Mouse (Mus musculus): ENCODE data around the gene Chsy1. TPM values are rescaled to one million over a fixed set of nuclear protein-coding genes. Genes with fewer than 3 reads are reported as not detected.

The Chsy1 gene
- total RNA-seq, 2 experiments from 2014 or later = 3.4 to 3.8 TPM

DNA sequence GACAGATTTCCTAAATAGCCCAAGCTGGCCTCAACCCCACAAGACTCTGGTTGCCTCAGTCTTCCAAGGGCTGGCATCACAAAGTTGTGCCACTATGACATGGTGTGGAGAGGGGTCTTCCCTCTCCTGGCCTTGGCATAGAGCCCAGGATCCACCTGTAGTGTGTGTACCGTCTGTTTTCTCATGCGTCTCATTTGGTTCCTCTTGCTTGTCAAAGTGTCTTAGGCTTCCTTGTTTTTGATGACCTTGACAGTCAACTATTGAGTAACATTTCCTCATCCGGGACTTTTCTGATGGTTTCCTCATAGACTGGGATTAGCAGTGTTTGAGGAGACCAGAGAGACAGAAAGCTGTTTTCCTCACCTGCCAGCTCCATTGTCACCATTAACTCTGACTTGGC, 30.8 kb downstream of the Chsy1 start:
- no peak for DNase-seq

GRCm38 (mm10) chr7:66140923-66141570, 31.7 kb downstream of the Chsy1 start:
- DNase-seq = peak; percentile 30

- no peak for DNase-seq
These were observed 33.2 kb downstream of the Chsy1 start for GRCm38 (mm10) chr7:66142514-66142913.

DNA sequence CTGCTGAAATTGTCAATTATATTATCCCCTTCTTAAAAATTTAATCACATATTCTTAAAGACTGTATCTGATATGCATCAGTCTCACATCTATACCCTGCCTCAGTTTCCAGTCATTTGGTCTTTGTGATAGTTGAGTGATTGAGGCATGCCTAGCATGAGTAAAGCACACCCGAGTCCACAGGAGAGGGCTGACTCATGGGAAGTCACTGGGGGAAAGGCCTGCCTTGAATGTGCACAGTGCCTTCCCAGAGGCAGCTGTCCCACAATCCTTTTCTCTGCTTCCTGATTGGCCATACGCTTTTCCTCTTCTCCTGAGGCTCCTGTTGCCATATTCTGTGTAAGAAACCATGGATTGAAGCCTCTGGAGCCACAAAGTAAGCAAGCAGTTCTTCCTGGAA, 35.2 kb downstream of the Chsy1 start:
- DNase-seq = no peak

GRCm38 (mm10) chr7:66147156-66147555, 37.8 kb downstream of the Chsy1 start:
- no peak for DNase-seq

DNA sequence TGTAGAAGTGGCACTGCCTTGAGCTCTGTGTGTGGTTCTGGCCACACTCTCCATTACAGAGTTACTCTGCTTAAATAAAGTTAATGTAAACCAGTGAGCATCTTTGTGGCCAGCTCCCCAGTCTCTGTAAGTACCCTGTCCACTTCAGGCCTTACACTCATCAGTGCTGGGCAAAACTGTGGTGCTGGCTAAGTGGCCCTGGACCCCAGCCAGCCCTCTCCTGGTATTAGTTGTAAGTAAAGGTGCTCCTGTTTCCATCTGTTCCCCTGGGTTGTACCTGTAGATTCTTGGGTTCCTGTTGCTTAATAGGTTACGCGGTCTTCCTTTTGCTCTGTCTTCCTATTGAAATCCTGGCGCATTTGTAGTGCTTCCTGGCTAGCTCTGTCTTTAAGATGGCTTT, 38.5 kb downstream of the Chsy1 start:
- no peak for DNase-seq

- no peak for DNase-seq
These were observed 40.2 kb downstream of the Chsy1 start for GRCm38 (mm10) chr7:66149506-66149905.

DNA sequence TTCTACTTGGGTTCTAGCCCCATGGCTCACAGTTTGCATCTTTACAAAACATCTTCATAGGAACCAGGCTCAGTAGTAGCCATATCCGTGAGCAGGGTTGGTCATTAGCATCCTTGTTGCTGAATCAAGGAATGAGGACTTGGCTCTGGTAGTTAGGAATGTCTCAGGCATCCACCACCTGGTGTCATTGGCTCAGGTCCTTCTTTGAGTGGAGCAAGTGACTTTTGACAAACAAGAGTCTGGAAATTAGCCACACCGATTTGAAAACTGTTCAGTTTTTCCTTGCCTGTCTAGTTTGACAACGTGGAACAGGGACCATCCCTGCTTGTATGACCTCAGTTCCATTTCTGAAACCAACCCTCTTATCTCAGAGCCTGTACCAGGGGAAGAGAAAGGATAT, 41.1 kb downstream of the Chsy1 start:
- DNase-seq = no peak

DNA sequence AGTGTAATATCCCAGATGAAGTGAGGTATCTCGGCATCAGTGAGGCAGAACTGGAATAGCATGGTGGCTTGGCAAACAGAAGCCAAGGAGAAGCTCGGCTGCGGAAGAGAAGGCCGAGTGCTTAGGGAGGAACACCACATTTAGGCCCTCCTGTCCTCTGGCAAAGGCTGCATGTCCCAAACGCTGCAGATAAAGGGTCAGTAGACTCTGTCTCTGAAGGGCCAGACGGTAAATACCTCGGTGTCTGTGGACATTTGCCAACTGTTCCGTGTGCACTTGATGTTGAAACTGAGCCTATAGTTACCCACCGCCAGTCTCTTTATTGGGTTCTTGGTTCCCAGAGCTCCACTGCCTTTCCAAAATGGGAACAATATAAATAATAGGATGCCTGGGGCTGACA, 48.1 kb downstream of the Chsy1 start:
- no peak for DNase-seq

GRCm38 (mm10) chr7:66157861-66158415, 48.6 kb downstream of the Chsy1 start:
- no peak for DNase-seq

DNA sequence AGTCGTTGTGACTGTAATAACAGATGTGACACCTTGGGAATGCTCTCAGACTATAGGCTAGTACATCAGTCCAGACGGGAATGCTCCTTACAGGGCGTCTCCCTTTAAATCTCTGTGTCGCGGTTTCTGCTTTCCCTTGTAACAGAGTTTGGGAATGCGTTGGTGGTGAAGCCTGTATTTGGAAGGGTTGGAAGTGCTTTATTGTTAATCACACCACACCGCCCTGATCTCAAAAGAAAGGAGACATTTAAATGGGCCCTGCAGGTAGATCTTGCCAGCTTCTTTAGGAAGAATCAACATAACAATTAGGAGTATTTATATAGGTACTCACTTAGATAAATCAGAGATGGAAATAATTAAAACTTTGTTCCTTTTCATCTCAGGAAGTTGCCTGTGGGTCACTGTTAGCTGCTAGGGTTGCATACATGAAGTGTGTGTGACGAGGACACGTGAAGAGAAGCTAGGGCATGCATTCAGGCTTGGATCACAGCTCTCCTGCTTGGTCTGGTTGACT, 49.4 kb downstream of the Chsy1 start:
- no peak for DNase-seq

- no peak for DNase-seq
These were observed 50.6 kb downstream of the Chsy1 start for GRCm38 (mm10) chr7:66159961-66160360.

- DNase-seq = no peak
These were observed 52.5 kb downstream of the Chsy1 start for GRCm38 (mm10) chr7:66161836-66162235.

DNA sequence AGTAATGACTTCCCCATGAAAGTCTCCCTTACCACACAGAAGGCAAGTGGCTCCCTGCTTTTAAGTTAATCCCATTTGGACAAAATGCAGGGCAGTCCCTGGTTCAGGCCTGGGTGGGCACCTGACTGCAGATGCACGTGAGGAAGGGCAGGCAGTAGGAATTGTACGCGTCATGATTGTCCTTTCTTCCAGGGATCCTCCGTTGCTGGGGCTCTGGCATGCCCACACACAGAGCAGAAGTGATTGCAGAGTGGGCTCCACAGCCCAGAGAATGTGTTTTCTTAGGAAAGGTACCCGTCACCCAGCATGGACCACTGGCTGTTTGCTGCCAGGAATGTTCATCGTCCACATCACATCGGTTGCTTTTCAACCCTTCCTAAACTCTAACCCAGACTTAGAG, 53.2 kb downstream of the Chsy1 start:
- no peak for DNase-seq

GRCm38 (mm10) chr7:66162981-66163380, 53.7 kb downstream of the Chsy1 start:
- no peak for DNase-seq

DNA sequence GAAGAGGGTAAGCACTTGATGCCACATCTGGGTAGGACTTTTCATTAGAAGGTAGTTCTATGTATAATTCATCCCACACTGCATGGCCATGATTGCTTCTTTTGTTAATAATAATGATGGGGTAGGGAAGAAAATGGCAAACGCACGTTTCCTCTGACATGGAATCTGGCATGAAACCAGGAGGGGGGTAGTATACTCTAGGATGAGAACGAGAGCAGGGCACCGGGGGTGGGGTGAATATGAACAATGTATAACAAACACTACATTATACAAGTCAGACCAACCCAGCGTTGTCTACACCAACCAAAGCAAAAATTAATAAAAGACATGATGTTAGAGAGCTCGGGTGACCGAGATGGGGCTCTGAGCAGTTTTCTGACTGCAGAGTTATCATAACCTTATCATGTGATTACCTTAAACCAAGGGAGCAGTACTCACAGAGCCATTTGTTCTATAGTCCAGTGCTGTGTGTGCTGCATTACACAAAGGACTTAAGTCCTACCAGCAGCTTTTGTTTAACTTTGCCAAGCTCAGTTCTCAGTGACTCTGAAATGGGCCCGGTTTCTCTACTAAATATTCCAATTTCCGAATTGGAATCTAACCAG, 55.2 kb downstream of the Chsy1 start:
- DNase-seq = no peak

DNA sequence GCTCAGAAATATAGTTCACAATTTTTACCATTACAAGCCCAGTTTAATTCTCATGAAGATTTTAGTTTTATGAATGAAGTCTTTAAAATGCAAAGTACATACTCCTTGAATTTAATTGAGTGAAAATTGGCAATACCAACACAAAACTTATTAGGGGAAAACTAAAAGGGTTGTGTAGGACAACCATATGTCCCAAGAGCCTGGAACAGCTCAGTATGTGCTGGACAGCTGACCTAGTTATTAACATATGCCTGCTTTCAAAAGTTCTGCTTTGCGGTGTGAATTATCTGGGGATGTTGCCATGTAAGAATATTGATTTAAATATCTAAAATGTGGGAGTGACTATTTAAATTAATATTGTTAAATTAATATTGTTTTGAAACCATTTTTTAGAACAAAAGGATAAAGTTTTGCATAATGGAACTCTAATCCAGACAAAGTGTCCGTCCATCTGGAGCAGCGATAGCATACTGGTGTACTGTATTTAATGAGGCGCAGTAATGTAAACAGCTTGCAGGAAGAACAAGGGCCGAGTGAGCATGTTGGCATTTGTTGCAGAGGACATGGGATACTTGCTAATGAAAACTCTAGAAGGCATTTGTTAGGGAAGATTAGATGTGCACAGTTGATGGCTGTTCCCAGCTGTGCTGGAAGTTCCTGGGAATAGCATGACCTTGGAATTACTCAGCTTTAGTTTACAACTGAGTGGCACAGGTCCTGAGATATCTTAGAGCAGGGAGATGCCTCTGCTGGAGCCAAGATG, 55.9 kb downstream of the Chsy1 start:
- no peak for DNase-seq

GRCm38 (mm10) chr7:66168877-66169276, 59.6 kb downstream of the Chsy1 start:
- no peak for DNase-seq

- DNase-seq = no peak
These were observed 60.2 kb downstream of the Chsy1 start for GRCm38 (mm10) chr7:66169476-66169875.

DNA sequence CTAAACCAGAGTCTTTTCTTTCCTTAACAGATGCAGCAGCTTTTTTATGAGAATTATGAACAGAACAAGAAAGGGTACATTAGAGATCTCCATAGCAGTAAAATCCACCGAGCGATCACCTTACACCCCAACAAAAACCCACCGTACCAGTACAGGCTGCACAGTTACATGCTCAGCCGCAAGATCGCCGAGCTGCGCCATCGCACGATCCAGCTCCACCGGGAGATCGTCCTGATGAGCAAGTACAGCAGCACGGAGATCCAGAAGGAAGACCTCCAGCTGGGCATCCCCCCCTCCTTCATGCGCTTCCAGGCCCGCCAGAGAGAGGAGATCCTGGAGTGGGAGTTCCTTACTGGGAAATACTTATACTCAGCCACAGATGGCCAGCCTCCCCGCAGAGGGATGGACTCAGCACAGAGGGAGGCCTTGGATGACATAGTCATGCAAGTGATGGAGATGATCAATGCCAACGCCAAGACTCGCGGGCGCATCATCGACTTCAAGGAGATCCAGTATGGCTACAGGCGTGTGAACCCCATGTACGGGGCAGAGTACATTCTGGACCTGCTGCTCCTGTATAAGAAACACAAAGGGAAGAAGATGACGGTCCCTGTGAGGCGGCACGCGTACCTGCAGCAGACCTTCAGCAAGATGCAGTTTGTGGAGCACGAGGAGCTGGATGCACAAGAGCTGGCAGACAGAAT, 61.6 kb downstream of the Chsy1 start:
- no peak for DNase-seq

DNA sequence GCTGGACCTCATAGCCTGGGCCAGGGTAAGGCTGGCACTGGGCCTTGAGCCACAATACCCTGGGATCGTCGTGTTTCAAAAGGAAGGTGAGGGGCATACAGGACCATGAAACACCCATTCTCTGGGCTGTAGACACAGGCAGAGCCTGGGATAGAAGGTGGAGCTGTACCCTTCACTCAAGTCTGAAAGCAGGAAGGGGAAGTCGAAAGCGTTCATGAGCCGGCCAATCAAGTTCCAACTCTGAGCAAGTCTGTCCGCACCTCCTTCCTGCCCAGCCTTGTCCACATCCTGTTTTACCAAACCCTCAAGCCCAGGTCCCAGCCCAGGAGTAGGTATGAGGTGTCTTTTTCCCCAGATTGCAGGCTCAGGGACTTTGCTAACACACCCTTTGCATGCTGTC, 66.4 kb downstream of the Chsy1 start:
- DNase-seq = no peak

DNA sequence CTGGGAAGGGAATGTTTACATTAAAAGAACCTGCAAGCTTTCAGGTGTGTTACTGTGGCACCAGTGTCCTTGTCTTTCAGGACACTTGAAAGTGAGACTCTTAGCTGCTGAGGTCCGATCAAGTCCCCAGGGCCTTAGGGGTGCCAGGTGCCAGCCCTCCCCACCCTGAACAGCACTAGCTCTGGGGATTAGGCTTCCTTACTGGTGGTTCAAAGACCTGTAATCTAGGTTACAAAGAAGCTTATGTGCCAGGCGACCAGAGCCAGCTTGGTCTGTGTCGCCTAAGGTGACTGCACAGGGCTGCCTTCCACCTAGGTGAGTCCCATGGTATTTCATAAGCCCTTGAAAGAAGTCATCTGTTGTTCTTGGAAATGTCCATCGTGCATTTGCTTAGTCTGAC, 66.9 kb downstream of the Chsy1 start:
- no peak for DNase-seq

Data from gastrocnemius, postnatal 25 days (tissue).